Mouse (Mus musculus) cerebellum, adult 2 months (tissue): ENCODE measurements at regions not wholly inside any gene's neighbourhood (a gene's known extent, or its start where the extent isn't known, plus 50 kb on each side); places are given as distances from the start of the nearest gene placed in this dataset.

ENCODE experiments used
- DNase-seq, 2 experiments: peaks; one replicate each; pipeline ENCODE4 v3.0.0; 2021
- H3K27ac ChIP-seq: fragments of 200-500 bp; 2 replicates; pipeline ENCODE4 v1.5.1; 2012; ENCODE audit warnings: low read length, control low read depth, inconsistent platforms; ENCODE audit not compliant: insufficient read depth
- H3K27me3 ChIP-seq: fragments of 200-500 bp; 2 replicates; pipeline ENCODE4 v1.6.1; 2012; ENCODE audit warnings: inconsistent platforms, mild to moderate bottlenecking, low read length, moderate library complexity; ENCODE audit not compliant: control insufficient read depth, insufficient read depth
- H3K4me1 ChIP-seq: fragments of 200-500 bp; 2 replicates; pipeline ENCODE4 v1.6.1; 2011; ENCODE audit warnings: low read length; ENCODE audit not compliant: control insufficient read depth, insufficient read depth
- H3K4me3 ChIP-seq: fragments of 200-500 bp; replicated peaks from 2 replicates; pipeline ENCODE3; 2011; ENCODE audit warnings: mild to moderate bottlenecking, low read depth, low read length, control low read depth; ENCODE audit not compliant: insufficient read depth
- CTCF ChIP-seq: fragments of 200-500 bp; IDR thresholded peaks from 2 replicates; pipeline ENCODE4 v1.5.1; 2011; ENCODE audit warnings: low read depth, mild to moderate bottlenecking, control low read depth, low read length, moderate library complexity, borderline replicate concordance; ENCODE audit not compliant: insufficient read depth
- POLR2A ChIP-seq: fragments of 200-500 bp; IDR thresholded peaks from 2 replicates; pipeline ENCODE4 v1.6.1; 2011; ENCODE audit warnings: low read length, control low read depth, borderline replicate concordance; ENCODE audit not compliant: insufficient read depth
- WGBS: fragments of 180-500 bp; shearing (Covaris S2); methylation state at CpG from one replicate; pipeline ENCODE4 v1.1.7; 2018; 5-methylcytosine and 5-hydroxymethylcytosine counted together

GRCm38 (mm10) chrX:60772439-60772838, 120.8 kb downstream of the Sox3 start:
- no peak for TF ChIP-seq POLR2A
- no peak for TF ChIP-seq CTCF
- Histone ChIP-seq H3K4me3 (no peak overlapping the region), H3K4me1 (no peaks in the 10 kb centered on the region), H3K27ac (no peak overlapping the region), H3K27me3 (no peaks in the 10 kb centered on the region)
- WGBS, result 33% methylated on average over 1 of the region's 1 CpGs
- DNase-seq, result no peak

GRCm38 (mm10) chrX:60750456-60750855, 142.8 kb downstream of the Sox3 start:
- Histone ChIP-seq H3K4me1 (no peaks in the 10 kb centered on the region), H3K27me3 (no peaks in the 10 kb centered on the region), H3K27ac (no peak overlapping the region), H3K4me3 (no peak overlapping the region)
- no peak for DNase-seq
- 21% methylated on average over 5 of the region's 5 CpGs for WGBS
- TF ChIP-seq CTCF, result no peak
- no peak for TF ChIP-seq POLR2A

GRCm38 (mm10) chrX:60743971-60744370, 149.3 kb downstream of the Sox3 start:
- Histone ChIP-seq H3K27me3 (no peaks in the 10 kb centered on the region), H3K27ac (no peak overlapping the region), H3K4me1 (no peaks in the 10 kb centered on the region), H3K4me3 (no peak overlapping the region)
- no peak for TF ChIP-seq POLR2A
- TF ChIP-seq CTCF, result no peak
- no peak for DNase-seq
- 31% methylated on average over 3 of the region's 3 CpGs for WGBS

- Histone ChIP-seq H3K27me3 (no peaks in the 10 kb centered on the region), H3K27ac (no peak overlapping the region), H3K4me3 (no peak overlapping the region), H3K4me1 (no peaks in the 10 kb centered on the region)
- no peak for DNase-seq
- 62% methylated on average over 3 of the region's 3 CpGs for WGBS
- TF ChIP-seq POLR2A (no peak), CTCF (no peak)
Observed at GRCm38 (mm10) chrX:60743020-60743707, 150.1 kb downstream of the Sox3 start.

- WGBS, result 32% methylated on average over 13 of the region's 13 CpGs
- no peak for DNase-seq
- TF ChIP-seq POLR2A, result no peak
- no peak for TF ChIP-seq CTCF
- Histone ChIP-seq H3K27ac (no peak overlapping the region), H3K4me1 (no peaks in the 10 kb centered on the region), H3K27me3 (no peaks in the 10 kb centered on the region), H3K4me3 (no peak overlapping the region)
Observed at GRCm38 (mm10) chrX:60719428-60720151, 127.1 kb upstream of the Atp11c start.

- no peak for TF ChIP-seq POLR2A
- no peak for TF ChIP-seq CTCF
- Histone ChIP-seq H3K4me1 (no peaks in the 10 kb centered on the region), H3K4me3 (no peak overlapping the region), H3K27me3 (no peaks in the 10 kb centered on the region), H3K27ac (no peak overlapping the region)
- no peak for DNase-seq
- 42% methylated on average over 6 of the region's 6 CpGs for WGBS
Observed at GRCm38 (mm10) chrX:60718794-60719193, 126.3 kb upstream of the Atp11c start.

GRCm38 (mm10) chrX:60718156-60718769, 125.8 kb upstream of the Atp11c start:
- TF ChIP-seq CTCF (no peak), POLR2A (no peak)
- Histone ChIP-seq H3K4me1 (no peaks in the 10 kb centered on the region), H3K4me3 (no peak overlapping the region), H3K27ac (no peak overlapping the region), H3K27me3 (no peaks in the 10 kb centered on the region)
- 32% methylated on average over 11 of the region's 11 CpGs for WGBS
- DNase-seq, result no peak
